Mouse (Mus musculus): ENCODE data around the gene Vezf1.
A peak's percentile ranks its signal among the peaks of the same experiment; 100 is the strongest.
"Not testable (repeated sequence)": the region's sequence is repeated elsewhere in the genome, so short reads cannot be mapped to it uniquely, and the experiment has no call there.

Vezf1 gene

GRCm38 (mm10) chr11:88067586-88068410 is at the start of gene Vezf1:
TSS of gene Vezf1 (plus strand) at chr11:88068279.
- DNase-seq (ENCODE audit: low read depth, low spot score), result peak; percentile 61

- no peak for DNase-seq (ENCODE audit: low read depth, low spot score)
Measured at GRCm38 (mm10) chr11:88023933-88024332, 44.1 kb upstream of the Vezf1 start.

- no peak for DNase-seq (ENCODE audit: low read depth, low spot score)
Measured at GRCm38 (mm10) chr11:88027391-88028035, 40.6 kb upstream of the Vezf1 start.

- no peak for DNase-seq (ENCODE audit: low read depth, low spot score)
Measured at GRCm38 (mm10) chr11:88028193-88028684, 39.8 kb upstream of the Vezf1 start.

- DNase-seq (ENCODE audit: low read depth, low spot score), result no peak
Measured at GRCm38 (mm10) chr11:88030219-88030618, 37.9 kb upstream of the Vezf1 start.

GRCm38 (mm10) chr11:88030836-88031235 is 37.2 kb upstream of the Vezf1 start:
- no peak for DNase-seq (ENCODE audit: low read depth, low spot score)

GRCm38 (mm10) chr11:88031753-88032152 is 36.3 kb upstream of the Vezf1 start:
- DNase-seq (ENCODE audit: low read depth, low spot score), result no peak

- no peak for DNase-seq (ENCODE audit: low read depth, low spot score)
Measured at GRCm38 (mm10) chr11:88035970-88036369, 32.1 kb upstream of the Vezf1 start.

- DNase-seq (ENCODE audit: low read depth, low spot score), result no peak
Measured at GRCm38 (mm10) chr11:88036761-88037251, 31.3 kb upstream of the Vezf1 start.

- DNase-seq (ENCODE audit: low read depth, low spot score), result no peak
Measured at GRCm38 (mm10) chr11:88037386-88037785, 30.7 kb upstream of the Vezf1 start.

- no peak for DNase-seq (ENCODE audit: low read depth, low spot score)
Measured at GRCm38 (mm10) chr11:88039066-88039465, 29.0 kb upstream of the Vezf1 start.

GRCm38 (mm10) chr11:88044314-88044713 is 23.8 kb upstream of the Vezf1 start:
- no peak for DNase-seq (ENCODE audit: low read depth, low spot score)

- DNase-seq (ENCODE audit: low read depth, low spot score), result not testable (repeated sequence)
Measured at GRCm38 (mm10) chr11:88045159-88045558, 22.9 kb upstream of the Vezf1 start.

- no peak for DNase-seq (ENCODE audit: low read depth, low spot score)
Measured at GRCm38 (mm10) chr11:88045878-88046277, 22.2 kb upstream of the Vezf1 start.

- DNase-seq (ENCODE audit: low read depth, low spot score), result no peak
Measured at GRCm38 (mm10) chr11:88046323-88046937, 21.6 kb upstream of the Vezf1 start.

- peak; percentile 99 for DNase-seq (ENCODE audit: low read depth, low spot score)
Measured at GRCm38 (mm10) chr11:88046944-88047794, 20.9 kb upstream of the Vezf1 start, which contains the start of gene Srsf1. TSS of gene Srsf1 (plus strand) at chr11:88047373.

GRCm38 (mm10) chr11:88047871-88048531 is 20.1 kb upstream of the Vezf1 start:
- DNase-seq (ENCODE audit: low read depth, low spot score), result peak; percentile 52

GRCm38 (mm10) chr11:88048961-88049670 is 19.0 kb upstream of the Vezf1 start:
- no peak for DNase-seq (ENCODE audit: low read depth, low spot score)

GRCm38 (mm10) chr11:88049732-88050131 is 18.3 kb upstream of the Vezf1 start:
- no peak for DNase-seq (ENCODE audit: low read depth, low spot score)

GRCm38 (mm10) chr11:88052638-88053037 is 15.4 kb upstream of the Vezf1 start:
- DNase-seq (ENCODE audit: low read depth, low spot score), result no peak

Measured in embryo, embryonic 11.5 days (tissue).